ENCODE assay signal across 32 mouse cellular contexts in the genomic region with DNA sequence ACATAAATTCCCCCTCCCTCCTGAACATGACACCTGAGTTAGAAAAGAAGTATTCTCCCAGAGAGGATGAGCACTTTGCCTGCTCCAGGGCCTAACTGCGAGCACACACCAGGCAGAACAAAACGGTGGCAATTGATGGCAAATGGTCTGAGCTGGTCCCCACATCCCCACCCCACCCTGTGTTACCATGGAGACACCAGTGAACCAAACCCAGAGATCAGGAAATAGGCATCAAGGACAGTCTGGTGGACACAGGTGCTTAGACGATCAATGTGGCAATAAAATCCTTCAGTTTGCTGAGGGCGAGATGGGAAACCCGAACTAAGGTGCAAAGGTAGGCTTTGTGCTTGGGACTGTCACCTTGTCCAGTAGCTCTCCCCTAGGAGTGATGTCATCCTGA.
"Had no signal": no experiment of that assay in that cellular context is flagged by ENCODE, and none has a peak within 500 bp of the region (broad histone marks: within the 10 kb centered on the region; RNA-seq: fewer than 3 reads in every experiment).

No protein-coding gene starts in this region.

- H3K4me2 ChIP-seq: limb, embryonic 12.5 days; limb, embryonic 13.5 days; limb, embryonic 15.5 days; liver, embryonic 11.5 days; liver, embryonic 12.5 days; liver, embryonic 13.5 days; liver, embryonic 15.5 days; lung, embryonic 14.5 days; lung, embryonic 15.5 days; midbrain, embryonic 11.5 days; midbrain, embryonic 12.5 days; midbrain, embryonic 13.5 days; midbrain, embryonic 15.5 days; neural tube, embryonic 12.5 days; neural tube, embryonic 13.5 days had no signal

- H3K9me3 ChIP-seq: limb, embryonic 10.5 days; limb, embryonic 12.5 days; limb, embryonic 13.5 days; limb, embryonic 15.5 days; liver, embryonic 12.5 days; liver, embryonic 15.5 days; lung, embryonic 15.5 days had no signal

- H3K27ac ChIP-seq: limb, embryonic 10.5 days; limb, embryonic 12.5 days; limb, embryonic 13.5 days; limb, embryonic 15.5 days; liver, embryonic 12.5 days; liver, embryonic 13.5 days; liver, embryonic 14.5 days; liver, embryonic 15.5 days; lung, embryonic 15.5 days; macrophage; midbrain, embryonic 10.5 days; midbrain, embryonic 12.5 days; midbrain, embryonic 13.5 days; midbrain, embryonic 15.5 days; neural tube, embryonic 12.5 days; neural tube, embryonic 13.5 days had no signal

- H3K4me3 ChIP-seq: limb, embryonic 10.5 days; limb, embryonic 12.5 days; limb, embryonic 13.5 days; limb, embryonic 15.5 days; liver, embryonic 12.5 days; liver, embryonic 13.5 days; liver, embryonic 15.5 days; lung, embryonic 15.5 days; megakaryocyte, embryonic 14.5 days; midbrain, embryonic 10.5 days; midbrain, embryonic 12.5 days; midbrain, embryonic 13.5 days; midbrain, embryonic 15.5 days; myocyte; neural tube, embryonic 12.5 days; neural tube, embryonic 13.5 days had no signal

- H3K36me3 ChIP-seq: limb, embryonic 10.5 days; limb, embryonic 12.5 days; limb, embryonic 13.5 days; limb, embryonic 15.5 days; liver, embryonic 12.5 days; liver, embryonic 13.5 days; liver, embryonic 15.5 days; lung, embryonic 15.5 days; midbrain, embryonic 10.5 days; midbrain, embryonic 12.5 days; midbrain, embryonic 13.5 days; midbrain, embryonic 15.5 days; neural tube, embryonic 12.5 days; neural tube, embryonic 13.5 days had no signal

- H3K4me1 ChIP-seq: liver, embryonic 12.5 days; liver, embryonic 13.5 days; liver, embryonic 15.5 days; lung, embryonic 15.5 days; megakaryocyte, embryonic 14.5 days had no signal

- H3K27me3 ChIP-seq: limb, embryonic 12.5 days; limb, embryonic 15.5 days; liver, embryonic 12.5 days; liver, embryonic 13.5 days; liver, embryonic 15.5 days; lung, embryonic 15.5 days; megakaryocyte, embryonic 14.5 days; midbrain, embryonic 12.5 days; midbrain, embryonic 13.5 days; midbrain, embryonic 15.5 days; neural tube, embryonic 12.5 days; neural tube, embryonic 13.5 days had no signal

- H3K9ac ChIP-seq: limb, embryonic 12.5 days; limb, embryonic 13.5 days; limb, embryonic 15.5 days; liver, embryonic 12.5 days; liver, embryonic 13.5 days; liver, embryonic 14.5 days; liver, embryonic 15.5 days; liver, postnatal 0 days; lung, embryonic 14.5 days; lung, embryonic 15.5 days; midbrain, embryonic 12.5 days; midbrain, embryonic 13.5 days; midbrain, embryonic 15.5 days; neural tube, embryonic 12.5 days; neural tube, embryonic 13.5 days had no signal

- DNase-seq: left cerebral cortex, postnatal 4 days; liver; liver, embryonic 13.5 days; liver, postnatal 0 days; lung, adult 18-20 months; lung, adult 2 months; lung, embryonic 14.5 days; lung, postnatal 10 days; lung, postnatal 14 days; lung, postnatal 36 days; lung, postnatal 4 days had no signal

- ATAC-seq: liver, embryonic 12.5 days; liver, postnatal 0 days; lung, postnatal 0 days; midbrain, embryonic 13.5 days; midbrain, embryonic 15.5 days; midbrain, embryonic 16.5 days had no signal
